Mouse (Mus musculus): ENCODE measurements at regions not wholly inside any gene's neighbourhood (a gene's known extent, or its start where the extent isn't known, plus 50 kb on each side); places are given as distances from the start of the nearest gene placed in this dataset.

DNA sequence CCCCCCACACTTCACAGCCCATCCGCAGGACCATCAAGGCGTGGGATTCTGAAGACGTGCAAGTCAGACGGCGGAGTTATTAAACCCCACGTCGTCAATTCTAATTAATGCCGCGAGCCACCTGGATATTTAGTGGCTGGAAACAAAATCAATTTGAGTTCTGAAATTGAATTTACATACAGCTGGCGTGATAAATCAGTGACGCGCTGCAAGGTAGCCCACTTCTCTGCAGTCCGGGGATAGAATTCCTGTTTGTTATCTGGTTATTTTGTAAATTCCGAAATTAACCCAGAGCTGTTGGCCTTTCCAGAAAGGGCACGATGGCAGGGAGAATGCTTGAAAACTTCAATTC is 215.1 kb upstream of the Gm10131 start:
- TF ChIP-seq CTCF (IDR thresholded peaks at IDR 0.05; ENCODE audit: low read depth, low read length) (no peak), POLR2A (IDR thresholded peaks at IDR 0.05; ENCODE audit: borderline replicate concordance, low read depth, low read length) (no peak)
